Mouse (Mus musculus): ENCODE measurements around the gene Gm20708.

The Gm20708 gene

DNA sequence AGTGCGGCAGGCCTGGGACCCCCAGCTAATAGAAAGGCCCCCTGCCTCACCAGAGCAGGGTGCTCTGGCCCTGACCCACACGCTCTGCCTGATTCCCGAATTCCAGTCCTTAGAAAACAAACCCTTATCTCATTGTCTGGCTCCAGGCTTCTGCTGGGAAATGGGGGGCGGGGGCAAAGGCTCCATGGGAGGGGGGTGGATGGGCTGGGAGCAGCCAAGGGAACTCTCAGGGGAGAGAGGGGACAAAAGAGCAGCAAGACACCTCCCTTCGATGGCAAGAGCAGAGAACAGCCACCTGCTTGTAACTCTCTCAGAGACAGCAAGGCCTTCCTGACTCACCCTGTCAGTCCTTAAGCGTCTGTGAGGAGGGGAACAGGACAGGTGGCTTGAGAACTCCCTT is 66.2 kb downstream of the Gm20708 start:
- POLR2A ChIA-PET, result interaction anchor here (0.6 to 7.4 kb wide), 27 partner anchors 11 to 333 kb away, joined by 3 to 100 read pairs (median 4); partner anchors contain the start of genes Socs3 (in 2 of the 4) and Birc5 (in 1 of the 4)

DNA sequence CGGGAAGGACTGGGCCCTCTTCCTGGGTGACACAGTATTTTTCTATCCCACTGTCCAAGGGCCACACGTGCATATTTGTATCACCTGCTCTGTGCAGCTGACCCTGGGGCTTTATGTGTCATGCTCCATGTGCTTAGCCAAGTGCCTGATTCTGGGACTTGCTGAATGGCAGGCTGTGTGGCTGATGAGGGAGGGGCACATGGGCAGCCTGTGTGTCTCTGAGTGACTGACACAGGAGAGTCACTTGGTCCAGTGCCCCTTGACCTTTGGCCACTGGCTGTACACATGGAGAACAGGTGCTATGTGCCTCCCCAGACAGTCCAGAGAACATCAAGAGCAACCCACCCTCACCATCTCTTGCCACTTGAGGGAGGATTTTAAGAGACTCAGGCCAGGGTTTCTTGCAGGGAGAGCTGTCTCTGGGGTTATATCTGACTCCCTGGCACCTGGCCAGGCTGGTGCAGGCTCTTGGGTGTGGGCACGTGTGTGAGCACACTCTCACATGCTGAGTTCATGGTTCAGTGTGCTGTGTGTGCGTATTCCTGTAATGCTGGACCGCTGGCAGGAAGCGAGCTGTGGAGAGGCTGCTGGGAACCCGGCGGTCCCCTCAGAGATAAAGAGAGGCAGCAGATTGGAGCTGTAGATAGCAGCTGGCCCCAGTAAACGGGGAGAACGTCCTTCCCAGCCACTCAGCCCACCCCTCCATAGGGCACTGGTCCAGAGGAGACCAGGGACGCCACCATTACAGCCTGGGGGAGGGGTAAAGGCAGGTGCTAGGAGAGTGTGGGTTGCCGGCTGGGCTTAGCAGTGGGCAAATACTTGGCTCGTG is 68.7 kb downstream of the Gm20708 start:
- ChIA-PET CTCF (interaction anchor here (0.6 to 1.9 kb wide), 16 partner anchors 10 to 559 kb away, joined by 3 to 11 read pairs (median 4); partner anchors contain the start of genes Socs3 (in 2 of the 4) and Birc5 (in 1 of the 4)), POLR2A (interaction anchor here (0.5 to 7.4 kb wide), 49 partner anchors 9 to 1121 kb away, joined by 3 to 100 read pairs (median 4); partner anchors contain the start of genes Socs3 (in 3 of the 4) and Tnrc6c (in 1 of the 4))

More for the DNA sequence above, 66.2 kb downstream of the Gm20708 start:
- CTCF ChIA-PET, result interaction anchor here (0.5 to 3.0 kb wide), 17 partner anchors 11 to 491 kb away, joined by 3 to 21 read pairs (median 8); partner anchors contain the start of gene Socs3 (in 1 of the 4)

DNA sequence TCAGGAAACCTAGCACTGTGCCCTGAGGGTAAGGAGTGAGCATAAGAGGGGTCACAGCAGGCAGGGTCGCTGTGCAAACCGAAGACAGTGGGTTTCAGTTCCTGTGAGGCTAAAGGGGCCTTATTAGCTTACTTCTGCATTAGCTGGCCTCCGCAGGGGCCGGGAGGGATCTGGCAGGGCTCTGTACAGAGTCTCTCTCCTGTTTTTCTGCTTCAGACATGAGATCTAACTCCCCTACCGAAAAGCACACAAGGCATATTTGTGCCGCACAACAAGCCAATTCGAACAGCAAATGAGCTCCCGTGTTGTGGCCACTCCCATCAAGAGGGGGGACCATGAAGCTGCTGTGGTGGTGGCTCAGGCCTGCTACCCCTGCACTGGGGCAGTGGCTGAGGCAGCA is 69.4 kb downstream of the Gm20708 start:
- ChIA-PET POLR2A (interaction anchor here (0.6 to 7.4 kb wide), 55 partner anchors 10 to 1121 kb away, joined by 3 to 100 read pairs (median 4); partner anchors contain the start of genes Socs3 (in 3 of the 4) and Tnrc6c (in 1 of the 4)), CTCF (interaction anchor here (0.6 to 1.9 kb wide), 19 partner anchors 9 to 515 kb away, joined by 3 to 11 read pairs (median 4); partner anchors contain the start of gene Socs3 (in 2 of the 4))

DNA sequence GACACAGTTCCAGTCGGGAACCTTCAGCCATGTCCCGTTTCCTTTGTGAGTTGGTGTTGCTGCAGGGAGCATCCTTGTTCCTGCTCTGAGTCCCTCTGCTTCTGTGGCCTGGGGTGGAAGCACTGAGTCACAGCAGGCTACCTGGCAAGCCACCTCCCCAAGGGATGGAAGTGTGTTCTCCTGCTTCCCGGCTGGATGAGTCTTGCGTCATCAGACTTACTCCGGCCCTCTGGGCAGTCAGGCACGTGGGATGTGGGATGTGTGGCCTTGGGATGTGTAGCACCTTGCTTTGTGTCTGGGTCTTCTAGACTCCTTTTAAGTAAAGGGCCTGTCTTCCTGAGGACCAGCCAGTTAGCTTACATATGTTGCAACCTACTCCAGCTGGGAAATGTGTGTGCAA is 70.2 kb downstream of the Gm20708 start:
- CTCF ChIA-PET, result interaction anchor here in 3 of 4 experiments (0.6 to 1.9 kb wide), 15 partner anchors 8 to 514 kb away, joined by 3 to 11 read pairs (median 4); no protein-coding TSS in a partner anchor
- POLR2A ChIA-PET, result interaction anchor here (0.6 to 7.4 kb wide), 49 partner anchors 9 to 1065 kb away, joined by 3 to 100 read pairs (median 4); partner anchors contain the start of genes Socs3 (in 3 of the 4) and Tnrc6c (in 1 of the 4)

DNA sequence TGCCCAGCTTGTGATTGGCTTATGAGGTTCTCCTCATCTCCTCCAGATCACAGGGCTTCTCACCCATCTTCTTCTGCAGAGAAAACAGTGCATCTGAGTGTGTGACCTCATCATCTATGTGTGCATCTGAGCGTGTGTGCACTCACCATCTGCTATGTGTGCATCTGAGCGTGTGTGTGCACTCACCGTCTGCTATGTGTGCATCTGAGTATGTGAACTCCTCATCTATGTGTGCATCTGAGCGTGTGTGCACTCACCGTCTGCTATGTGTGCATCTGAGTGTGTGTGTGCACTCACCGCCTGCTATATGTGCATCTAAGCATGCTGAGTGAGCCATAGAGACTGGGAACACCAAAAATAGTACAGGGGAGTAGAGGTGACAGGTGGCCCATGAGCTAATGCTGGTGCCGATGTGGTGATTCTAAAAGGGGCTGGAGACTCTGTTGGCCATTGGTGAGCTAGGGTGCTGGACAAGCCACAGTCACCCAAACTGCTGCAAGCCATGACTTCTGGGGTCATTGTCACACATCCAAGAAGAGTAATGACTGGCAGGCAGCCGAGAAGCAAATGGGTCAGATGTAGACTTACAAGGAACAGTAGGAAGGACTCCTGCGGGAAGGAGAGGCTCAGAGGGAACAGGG is 71.0 kb downstream of the Gm20708 start:
- POLR2A ChIA-PET, result interaction anchor here in 3 of 4 experiments (0.6 to 7.4 kb wide), 36 partner anchors 9 to 226 kb away, joined by 3 to 100 read pairs (median 4); partner anchors contain the start of genes Socs3 (in 2 of the 3), Afmid (in 1 of the 3), Pgs1 (in 1 of the 3) and Tk1 (in 1 of the 3)
- CTCF ChIA-PET, result interaction anchor here in 3 of 4 experiments (0.6 to 1.8 kb wide), 4 partner anchors 32 to 211 kb away, joined by 3 to 10 read pairs (median 3); no protein-coding TSS in a partner anchor

DNA sequence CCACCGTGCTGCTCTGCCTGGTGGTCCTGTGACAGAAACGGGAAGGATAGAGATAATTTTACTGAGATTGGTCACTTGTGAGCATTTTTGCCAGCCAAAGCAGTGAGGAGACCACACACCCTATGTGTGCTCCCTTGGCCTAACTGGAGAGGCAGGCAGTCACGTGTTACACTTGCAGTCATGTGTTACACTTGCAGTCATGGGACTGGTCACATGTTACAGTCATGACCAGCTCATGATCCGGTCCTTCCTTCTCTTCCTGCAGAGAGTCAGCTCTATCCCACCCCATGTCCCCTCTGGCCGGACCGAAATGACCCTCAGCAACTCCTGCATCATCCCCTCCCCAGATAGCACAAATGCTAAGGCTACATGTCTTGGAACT is 71.5 kb downstream of the Gm20708 start:
- POLR2A ChIA-PET, result interaction anchor here in 3 of 4 experiments (0.6 to 7.4 kb wide), 32 partner anchors 8 to 226 kb away, joined by 3 to 100 read pairs (median 4); partner anchors contain the start of genes Socs3 (in 2 of the 3), Afmid (in 1 of the 3), Pgs1 (in 1 of the 3) and Tk1 (in 1 of the 3)
- CTCF ChIA-PET, result interaction anchor here in 3 of 4 experiments (0.6 to 1.8 kb wide), 3 partner anchors 89 to 543 kb away, joined by 3 to 7 read pairs (median 4); partner anchors contain the start of gene Socs3 (in 1 of the 3)

DNA sequence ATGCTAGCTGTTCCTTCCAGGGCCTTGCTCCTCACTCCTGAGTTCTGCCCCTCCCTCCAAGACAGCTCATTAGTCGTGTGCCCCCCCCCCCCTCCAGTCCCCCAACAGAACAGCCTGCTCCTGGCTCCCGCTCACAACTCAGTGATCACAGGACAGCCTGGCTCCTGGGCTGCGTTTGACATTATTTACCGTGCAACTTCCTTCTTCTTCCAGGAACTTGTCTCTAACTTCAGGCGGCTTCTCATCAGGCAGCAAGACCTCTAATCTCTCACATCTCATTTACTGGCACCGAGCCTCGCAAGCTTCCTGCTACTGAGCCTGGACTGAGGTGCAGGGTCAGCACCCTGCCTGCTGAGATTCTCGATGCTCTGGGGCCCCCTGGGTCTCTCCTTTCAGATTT is 72.3 kb downstream of the Gm20708 start:
- ChIA-PET CTCF (interaction anchor here in 3 of 4 experiments (0.6 to 1.9 kb wide), 6 partner anchors 7 to 542 kb away, joined by 3 to 7 read pairs (median 4); partner anchors contain the start of gene Socs3 (in 1 of the 3)), POLR2A (interaction anchor here in 2 of 4 experiments (0.6 to 7.4 kb wide), 22 partner anchors 8 to 168 kb away, joined by 3 to 100 read pairs (median 4); partner anchors contain the start of genes Afmid (in 1 of the 2), Socs3 (in 1 of the 2) and Tk1 (in 1 of the 2))

DNA sequence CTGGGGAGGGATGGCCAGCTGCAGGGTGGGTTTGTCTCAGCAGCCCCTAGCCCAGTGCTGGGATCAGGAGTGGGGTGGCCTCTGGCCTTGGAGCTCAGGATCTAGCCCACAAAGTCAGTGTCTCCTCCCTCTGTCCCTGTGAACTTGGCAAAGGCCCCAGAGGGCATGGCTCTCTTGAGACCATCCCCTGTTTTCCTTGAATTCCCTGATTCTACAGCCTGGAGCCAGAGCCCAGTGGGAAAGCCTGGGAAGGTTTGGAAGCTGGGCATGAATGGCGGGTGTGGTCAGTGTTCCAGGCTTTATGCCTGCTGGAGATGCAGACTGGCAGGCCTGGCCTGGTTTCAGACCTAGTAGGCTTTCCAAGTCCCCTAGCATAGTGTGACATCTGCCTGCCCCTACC is 72.7 kb downstream of the Gm20708 start:
- CTCF ChIA-PET, result interaction anchor here in 2 of 4 experiments (0.6 to 1.9 kb wide), 5 partner anchors 8 to 87 kb away, joined by 3 to 4 read pairs (median 4); partner anchors contain the start of gene Socs3 (in 1 of the 2)

DNA sequence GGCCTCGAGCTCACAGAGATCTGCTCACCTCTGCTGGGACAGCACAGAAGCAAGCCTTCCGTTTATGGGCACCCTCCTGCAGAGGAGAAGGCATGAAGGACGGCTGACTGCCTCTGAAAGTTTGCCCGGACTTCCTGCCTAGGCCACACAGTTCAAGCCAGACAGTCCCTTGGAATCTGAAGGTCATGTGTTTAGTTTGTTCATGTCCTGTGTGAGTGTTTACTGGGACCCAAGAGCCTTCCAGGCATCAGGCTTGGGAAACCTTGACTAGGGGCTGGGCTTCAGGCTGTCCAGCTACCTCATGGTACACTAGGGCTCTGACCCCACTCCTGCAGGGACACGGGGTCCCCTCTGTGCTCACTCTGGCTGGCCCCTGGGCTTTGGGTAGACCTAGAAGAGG is 76.5 kb downstream of the Gm20708 start:
- ChIA-PET POLR2A (interaction anchor here in 2 of 4 experiments (0.9 to 2.4 kb wide), 8 partner anchors 9 to 136 kb away, joined by 3 to 6 read pairs (median 4); partner anchors contain the start of gene Socs3 (in 1 of the 2)), CTCF (interaction anchor here in 2 of 4 experiments (0.5 to 1.5 kb wide), 2 partner anchors 12 to 16 kb away, joined by 3 to 4 read pairs; no protein-coding TSS in a partner anchor)

More for the DNA sequence above, 72.7 kb downstream of the Gm20708 start:
- POLR2A ChIA-PET, result interaction anchor here in 2 of 4 experiments (0.7 to 7.4 kb wide), 16 partner anchors 8 to 132 kb away, joined by 3 to 100 read pairs (median 5); partner anchors contain the start of genes Afmid (in 1 of the 2), Socs3 (in 1 of the 2) and Tk1 (in 1 of the 2)

DNA sequence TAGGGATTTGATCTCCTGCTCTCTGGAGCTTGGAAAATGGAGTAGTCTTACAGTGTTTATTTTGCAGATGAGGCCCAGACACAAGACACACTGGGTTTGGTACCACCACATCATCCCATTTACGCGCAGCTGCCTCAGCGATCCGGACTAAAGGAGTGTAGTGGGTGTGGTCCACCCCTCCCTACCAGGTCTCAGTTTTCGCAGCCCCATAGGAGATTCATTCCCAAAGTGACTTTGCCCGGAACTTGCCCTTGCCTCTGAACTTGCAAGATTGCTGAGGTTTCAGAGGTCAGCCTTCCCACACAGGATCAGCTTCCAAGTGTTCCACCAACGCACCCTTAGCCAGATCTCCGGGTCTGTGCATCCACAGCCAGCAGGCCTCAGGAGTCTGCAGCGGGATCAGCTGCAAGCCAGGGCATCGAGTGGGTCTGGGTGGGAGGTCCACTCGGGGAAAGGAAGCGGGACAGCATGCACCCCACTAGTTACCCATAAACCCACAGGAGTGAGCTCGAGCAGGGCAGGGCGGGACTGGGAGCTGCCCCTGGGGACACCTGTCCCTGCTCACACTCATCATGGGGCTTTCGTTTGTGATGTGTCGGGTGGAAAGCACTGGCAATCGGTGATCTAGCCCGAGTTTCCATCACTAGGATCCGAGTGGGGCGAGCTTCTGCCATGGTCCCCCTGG is 78.8 kb downstream of the Gm20708 start:
- ChIA-PET POLR2A (interaction anchor here (0.6 to 8.5 kb wide), 86 partner anchors 8 to 788 kb away, joined by 3 to 100 read pairs (median 4); partner anchors contain the start of genes Socs3 (in 3 of the 4), Birc5 (in 2 of the 4), Afmid (in 1 of the 4) and Tha1 (in 1 of the 4)), CTCF (interaction anchor here (0.6 to 2.9 kb wide), 33 partner anchors 9 to 680 kb away, joined by 3 to 25 read pairs (median 4); partner anchors contain the start of genes Socs3 (in 1 of the 4) and Tha1 (in 1 of the 4))

DNA sequence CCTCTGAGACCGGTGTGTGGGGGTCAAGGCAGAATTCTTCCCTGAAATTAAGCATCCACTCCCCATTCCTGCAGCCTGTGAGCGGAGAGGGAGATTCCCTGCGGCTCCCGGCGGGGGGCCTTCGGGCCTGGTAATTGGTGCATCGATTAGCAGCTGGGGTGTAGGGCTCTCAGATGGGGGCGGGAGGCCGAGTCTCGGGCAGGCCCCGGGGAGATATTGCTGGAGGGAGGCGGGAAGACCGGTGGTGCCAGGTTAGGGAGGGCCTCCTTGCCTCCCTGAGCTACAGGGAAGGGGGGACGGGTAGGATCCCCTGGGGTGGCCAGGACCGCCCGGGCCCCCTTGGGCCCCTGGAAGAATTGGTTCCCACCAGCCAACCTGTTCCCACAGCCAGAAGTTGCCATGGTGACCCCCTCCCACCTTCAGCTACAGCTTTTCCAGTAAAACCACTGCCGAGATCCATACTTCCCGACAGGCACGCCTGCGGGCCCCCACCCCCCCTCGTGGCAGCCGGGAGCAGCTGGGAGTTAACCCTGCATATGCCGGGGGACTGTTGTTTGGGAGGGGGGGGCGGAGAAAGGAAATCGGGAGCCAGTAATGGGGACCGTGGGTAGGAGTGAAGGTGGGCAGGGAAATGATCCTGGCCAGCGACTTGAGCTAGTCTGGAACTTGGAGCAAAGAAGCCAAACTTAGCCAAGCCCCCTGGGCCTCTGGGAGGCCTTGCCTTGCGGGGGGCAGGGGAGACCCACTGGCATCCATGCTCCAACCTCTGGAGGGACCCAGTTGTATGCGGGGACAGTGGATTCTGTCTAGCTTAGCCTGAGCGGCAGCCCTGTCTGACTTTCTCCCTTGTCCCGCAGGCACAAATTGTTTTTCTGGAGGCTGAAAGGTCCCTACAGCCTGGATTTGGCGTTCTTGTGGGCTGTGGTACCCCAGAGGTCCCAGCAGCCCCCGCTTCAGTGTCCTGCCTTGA is 79.7 kb downstream of the Gm20708 start:
- ChIA-PET POLR2A (interaction anchor here (0.6 to 8.5 kb wide), 83 partner anchors 8 to 569 kb away, joined by 3 to 100 read pairs (median 4); partner anchors contain the start of genes Socs3 (in 3 of the 4), Birc5 (in 2 of the 4), Afmid (in 1 of the 4) and Tha1 (in 1 of the 4)), CTCF (interaction anchor here (0.6 to 2.9 kb wide), 30 partner anchors 10 to 924 kb away, joined by 3 to 25 read pairs (median 4); partner anchors contain the start of genes Socs3 (in 1 of the 4) and Tha1 (in 1 of the 4))
